Mouse (Mus musculus) liver, embryonic 14.5 days (tissue): Measurements from ENCODE around the gene Med22.

Source experiments
- CTCF ChIP-seq: IDR thresholded peaks from 2 replicates; pipeline ENCODE4 v1.5.1; 2016; ENCODE audit warnings: antibody characterized with exemption, low read depth, control low read depth
- EP300 ChIP-seq: IDR thresholded peaks from 2 replicates; pipeline ENCODE4 v1.6.1; 2016; ENCODE audit warnings: antibody characterized with exemption, low read depth

DNA sequence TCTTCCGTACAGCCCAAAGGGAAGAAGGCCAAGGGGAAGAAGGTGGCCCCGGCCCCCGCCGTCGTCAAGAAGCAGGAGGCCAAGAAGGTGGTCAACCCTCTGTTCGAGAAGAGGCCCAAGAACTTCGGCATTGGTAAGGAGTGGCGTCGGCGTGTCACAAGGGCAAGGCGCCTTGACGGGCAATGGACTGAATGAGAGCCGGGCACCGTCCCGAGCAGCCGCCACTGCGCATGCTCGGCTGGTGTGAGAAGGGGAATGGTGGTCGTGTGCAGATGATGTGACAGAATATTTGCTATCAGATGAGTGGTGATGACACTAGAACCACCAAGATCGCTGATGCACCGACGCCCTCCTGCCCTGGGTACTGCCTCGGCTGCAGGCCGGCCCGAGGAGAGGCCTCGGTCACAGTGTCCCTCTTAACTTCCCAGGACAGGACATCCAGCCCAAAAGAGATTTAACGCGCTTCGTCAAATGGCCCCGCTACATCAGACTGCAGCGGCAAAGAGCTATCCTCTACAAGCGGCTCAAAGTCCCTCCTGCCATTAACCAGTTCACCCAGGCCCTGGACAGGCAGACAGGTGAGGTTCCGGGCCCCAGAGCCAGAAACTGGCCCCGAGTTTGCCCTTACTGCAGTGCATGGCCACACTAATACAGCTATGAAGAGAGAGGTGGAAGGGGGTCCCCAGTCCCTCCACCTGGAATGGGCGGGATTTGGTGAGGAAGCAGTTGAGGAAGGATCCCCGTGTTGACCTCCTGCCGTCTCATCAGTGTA is 703 bp upstream of the Med22 start:
- no peak for TF ChIP-seq EP300
- TF ChIP-seq CTCF = no peak; the same call in 1 of the 2 replicates
